In the genomic region with DNA sequence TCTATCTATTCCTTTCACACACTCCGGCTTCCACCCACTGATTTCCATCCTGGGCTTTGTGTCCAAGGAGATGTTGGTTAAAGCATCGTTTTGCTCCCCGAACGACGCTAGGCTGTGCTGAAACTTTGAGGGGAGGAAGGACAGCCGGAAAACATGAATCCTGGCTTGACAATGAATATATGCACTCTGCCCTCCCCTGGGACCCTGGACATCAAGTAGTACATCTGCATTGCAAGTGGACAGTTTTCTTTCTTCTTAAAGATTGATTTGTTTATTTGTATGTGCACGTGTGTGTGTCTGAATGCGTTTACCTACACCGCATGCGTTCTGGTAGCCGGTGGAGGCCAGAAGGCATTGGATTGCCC, we compare ENCODE assay signal across 9 mouse cellular contexts. TPM values are rescaled to one million over a fixed set of nuclear protein-coding genes. Genes with fewer than 3 reads are reported as not detected.
DNase-seq lines count a peak whose midpoint lies in the region; ATAC-seq lines count a peak whose summit lies in the region.
"Had no signal": no experiment of that assay in that cellular context is flagged by ENCODE, and none has a peak within 500 bp of the region (broad histone marks: within the 10 kb centered on the region; RNA-seq: fewer than 3 reads in every experiment).

No protein-coding gene starts in this region.

- H3K9ac ChIP-seq in embryonic facial prominence, embryonic 14.5 days (ENCODE audit: low read depth, low read length), result no peak overlapping the region
- no peak overlapping the region for H3K9ac ChIP-seq in hindbrain, embryonic 14.5 days
- no peak overlapping the region for H3K9ac ChIP-seq in midbrain, embryonic 14.5 days (replicated peaks; ENCODE audit: low read length)

- no peaks in the 10 kb centered on the region for H3K27me3 ChIP-seq in embryonic facial prominence, embryonic 14.5 days (replicated peaks; ENCODE audit: control insufficient read depth, insufficient read depth, low read length)
- no peaks in the 10 kb centered on the region for H3K27me3 ChIP-seq in hindbrain, embryonic 14.5 days (ENCODE audit: control insufficient read depth, insufficient read depth, low read length)
- H3K27me3 ChIP-seq in midbrain, embryonic 14.5 days (ENCODE audit: control insufficient read depth, insufficient read depth, low read length), result no peaks in the 10 kb centered on the region
- H3K27me3 ChIP-seq: Patski had no signal

- no peak overlapping the region for H3K4me2 ChIP-seq in embryonic facial prominence, embryonic 14.5 days (ENCODE audit: low read depth, low read length)
- peak overlapping the region; percentile 21; the same call in 1 of the 2 replicates for H3K4me2 ChIP-seq in hindbrain, embryonic 14.5 days (replicated peaks)
- H3K4me2 ChIP-seq in midbrain, embryonic 14.5 days (ENCODE audit: low read length), result no peak overlapping the region

- ATAC-seq in embryonic facial prominence, embryonic 14.5 days (ENCODE audit: low read depth), result no peak
- no peak for ATAC-seq in hindbrain, embryonic 14.5 days (ENCODE audit: low FRiP score)
- no peak for ATAC-seq in midbrain, embryonic 14.5 days (ENCODE audit: low FRiP score, low TSS enrichment)
- ATAC-seq: Patski had no signal

- peak; percentile 59 for DNase-seq in kidney, postnatal 10 days
- no peak for DNase-seq in kidney, adult 8-10 months
- DNase-seq in embryonic facial prominence, embryonic 14.5 days (ENCODE audit: low spot score), result no peak
- no peak for DNase-seq in hindbrain, embryonic 14.5 days (ENCODE audit: low spot score)
- DNase-seq in midbrain, embryonic 14.5 days, result no peak
- no peak for DNase-seq in urinary bladder, adult 2 months (ENCODE audit: low spot score)
- DNase-seq in thymus, postnatal 36 days, result no peak
- DNase-seq in layer of hippocampus, postnatal 14 days (ENCODE audit: low spot score in 2 of 2), result no peak

- H3K4me3 ChIP-seq in embryonic facial prominence, embryonic 14.5 days (ENCODE audit: low read depth, low read length), result no peak overlapping the region
- no peak overlapping the region for H3K4me3 ChIP-seq in hindbrain, embryonic 14.5 days (replicated peaks; ENCODE audit: low read length)
- no peak overlapping the region for H3K4me3 ChIP-seq in midbrain, embryonic 14.5 days (replicated peaks; ENCODE audit: low read depth, low read length)

- WGBS in embryonic facial prominence, embryonic 14.5 days, result 69% methylated on average over 11 of the region's 11 CpGs
- WGBS in hindbrain, embryonic 14.5 days, result 66% methylated on average over 11 of the region's 11 CpGs
- WGBS in midbrain, embryonic 14.5 days, result 77% methylated on average over 11 of the region's 11 CpGs

- H3K36me3 ChIP-seq in embryonic facial prominence, embryonic 14.5 days (ENCODE audit: control insufficient read depth, insufficient read depth, low read length), result no peaks in the 10 kb centered on the region
- no peaks in the 10 kb centered on the region for H3K36me3 ChIP-seq in hindbrain, embryonic 14.5 days (replicated peaks; ENCODE audit: control insufficient read depth, insufficient read depth)
- H3K36me3 ChIP-seq in midbrain, embryonic 14.5 days (ENCODE audit: control insufficient read depth, insufficient read depth, low read length), result no peaks in the 10 kb centered on the region

- H3K9me3 ChIP-seq in embryonic facial prominence, embryonic 14.5 days (ENCODE audit: control insufficient read depth, low read length), result no peaks in the 10 kb centered on the region
- no peaks in the 10 kb centered on the region for H3K9me3 ChIP-seq in hindbrain, embryonic 14.5 days (ENCODE audit: control insufficient read depth, low read length)
- no peaks in the 10 kb centered on the region for H3K9me3 ChIP-seq in midbrain, embryonic 14.5 days (ENCODE audit: control insufficient read depth, low read length)

- peak overlapping the region; percentile 75 for H3K27ac ChIP-seq in embryonic facial prominence, embryonic 14.5 days (replicated peaks; ENCODE audit: low read depth, low read length)
- H3K27ac ChIP-seq in hindbrain, embryonic 14.5 days, result peak overlapping the region; percentile 87
- H3K27ac ChIP-seq in midbrain, embryonic 14.5 days (replicated peaks; ENCODE audit: low read depth, low read length), result peak overlapping the region; percentile 82

- H3K4me1 ChIP-seq in embryonic facial prominence, embryonic 14.5 days (ENCODE audit: control insufficient read depth, insufficient read depth, low read length), result peaks cover 40% of the 10 kb centered on the region
- peaks cover 14% of the 10 kb centered on the region for H3K4me1 ChIP-seq in hindbrain, embryonic 14.5 days (replicated peaks; ENCODE audit: control insufficient read depth, insufficient read depth, low read length)
- H3K4me1 ChIP-seq in midbrain, embryonic 14.5 days (ENCODE audit: control insufficient read depth, insufficient read depth, low read length), result peaks cover 8% of the 10 kb centered on the region; the same call in 1 of the 2 replicates

RNA-seq across cellular contexts. Expression of gene Nfkbia, which starts 45.1 kb away (rescaled TPM):
- polyA plus RNA-seq in embryonic facial prominence, embryonic 14.5 days (2014; fragmentation: Nextera tagmentation; extraction: Ambion mirVana), result 101 and 102 TPM in 2 replicates
- polyA plus RNA-seq in hindbrain, embryonic 14.5 days (2014; fragmentation: Nextera tagmentation; extraction: Ambion mirVana), result 59.7 and 63.9 TPM in 2 replicates
- 49.6 and 52.1 TPM in 2 replicates for polyA plus RNA-seq in midbrain, embryonic 14.5 days (2014; fragmentation: Nextera tagmentation; extraction: Ambion mirVana)
- 69.7 and 83.8 TPM in 2 replicates for polyA plus RNA-seq in urinary bladder, adult 2 months (2012; rRNA removed)
- total RNA-seq in layer of hippocampus, postnatal 14 days (2021), result 10 to 100 TPM; 35.2 to 43.8 TPM
